Mouse (Mus musculus): ENCODE measurements around the gene Mink1.
"Not testable (repeated sequence)": the region's sequence is repeated elsewhere in the genome, so short reads cannot be mapped to it uniquely, and the experiment has no call there.

Mink1 gene

DNA sequence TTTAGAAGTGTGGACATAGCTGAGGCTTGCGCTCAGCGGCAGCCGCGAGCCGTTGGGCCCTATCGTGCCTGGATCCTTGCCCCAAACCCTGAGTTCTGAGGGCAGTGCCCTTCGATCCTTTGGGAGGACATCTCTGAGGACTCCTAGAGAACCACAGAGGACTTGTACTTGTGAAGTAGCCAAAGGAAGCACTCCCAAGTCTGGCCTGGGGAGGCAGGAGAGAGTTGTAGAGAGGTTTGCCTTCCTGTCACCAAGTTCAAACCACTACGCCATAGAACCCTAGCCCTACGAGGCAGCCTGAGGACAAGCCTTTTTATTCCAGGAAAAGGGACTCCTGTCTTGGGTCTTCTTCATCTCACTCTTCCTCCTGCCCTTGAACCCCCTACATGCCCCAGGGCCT, 5.1 kb upstream of the Mink1 start:
- no peak for DNase-seq (ENCODE audit: low spot score in 2 of 2)

DNA sequence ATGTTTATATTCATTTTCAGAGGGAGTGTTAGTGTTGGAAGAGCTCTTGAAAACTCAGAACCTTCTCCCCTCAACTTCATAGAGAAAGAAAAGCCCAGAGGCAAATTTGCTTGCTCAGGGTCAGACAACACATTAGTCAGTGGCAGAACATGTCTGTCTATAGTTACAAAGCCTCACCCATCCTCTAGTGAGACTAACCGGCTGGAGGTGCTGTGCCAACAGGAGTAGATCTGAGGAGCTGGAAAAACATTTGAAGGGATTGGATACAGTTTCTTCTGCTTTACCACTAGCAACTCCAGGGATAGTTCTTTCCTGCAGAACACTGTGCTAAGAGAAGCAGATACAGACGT, 769 bp upstream of the Mink1 start:
- DNase-seq (ENCODE audit: low spot score in 2 of 2) = no peak

DNA sequence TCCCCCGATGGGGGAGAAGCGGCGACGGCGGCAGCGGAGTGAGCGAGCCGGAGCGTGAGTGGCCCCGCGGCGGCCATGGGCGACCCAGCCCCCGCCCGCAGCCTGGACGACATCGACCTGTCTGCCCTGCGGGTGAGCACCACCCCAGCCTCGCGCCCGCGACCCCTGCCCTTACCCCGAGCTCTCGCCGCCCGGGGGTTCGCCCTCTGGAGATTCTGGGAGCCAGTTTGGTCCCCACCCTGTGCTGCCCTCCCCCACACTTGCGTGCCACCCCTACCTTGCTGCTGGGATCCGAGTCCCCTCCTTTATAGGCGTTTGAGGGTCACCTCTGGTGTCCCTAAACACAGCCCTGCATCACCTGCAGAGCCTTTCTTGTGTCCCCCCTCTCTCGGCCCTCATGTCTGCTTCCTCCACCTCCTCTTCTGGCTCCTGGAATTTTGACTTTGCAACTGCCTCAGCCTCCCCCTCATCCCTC, 351 bp downstream of the Mink1 start:
- DNase-seq (ENCODE audit: low spot score in 2 of 2) = no peak

DNA sequence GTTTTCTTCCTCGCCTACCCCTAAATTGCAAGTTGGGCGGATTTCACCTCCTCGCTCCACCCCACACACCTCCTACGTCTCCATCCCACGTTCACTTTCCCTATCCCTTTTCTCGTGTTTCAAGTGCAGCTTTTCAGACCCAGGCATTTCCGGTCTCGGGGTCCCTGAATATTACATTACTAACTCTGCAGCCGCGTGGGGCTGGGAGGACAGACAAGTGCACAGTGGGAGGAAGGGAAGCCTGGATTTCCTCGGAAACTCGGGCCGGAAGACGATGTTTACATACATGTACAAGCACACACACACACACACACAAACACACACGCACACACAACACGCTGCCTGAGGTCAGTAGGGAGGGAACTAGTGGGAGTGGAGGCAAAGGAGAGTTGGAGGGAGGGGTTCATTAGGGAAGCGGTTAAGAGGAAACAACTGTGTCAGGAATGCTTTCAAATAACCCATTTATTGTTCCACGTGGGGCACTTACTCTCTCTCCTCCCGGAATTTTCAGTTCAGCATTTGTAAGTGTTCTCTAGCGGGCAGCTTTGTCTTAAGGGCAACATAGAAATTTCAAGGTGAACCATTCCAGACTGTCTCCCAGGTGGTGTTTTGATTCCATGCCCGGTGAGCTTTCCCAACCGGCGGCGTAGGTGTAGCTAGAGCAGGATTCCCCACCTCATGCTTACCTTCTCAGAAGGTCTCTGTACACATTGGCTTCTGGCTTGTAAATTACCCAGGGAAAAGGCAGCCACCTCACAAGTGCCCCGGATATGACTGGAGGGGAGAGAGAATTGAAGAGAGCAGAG, 992 bp downstream of the Mink1 start:
- no peak for DNase-seq (ENCODE audit: low spot score in 2 of 2)

DNA sequence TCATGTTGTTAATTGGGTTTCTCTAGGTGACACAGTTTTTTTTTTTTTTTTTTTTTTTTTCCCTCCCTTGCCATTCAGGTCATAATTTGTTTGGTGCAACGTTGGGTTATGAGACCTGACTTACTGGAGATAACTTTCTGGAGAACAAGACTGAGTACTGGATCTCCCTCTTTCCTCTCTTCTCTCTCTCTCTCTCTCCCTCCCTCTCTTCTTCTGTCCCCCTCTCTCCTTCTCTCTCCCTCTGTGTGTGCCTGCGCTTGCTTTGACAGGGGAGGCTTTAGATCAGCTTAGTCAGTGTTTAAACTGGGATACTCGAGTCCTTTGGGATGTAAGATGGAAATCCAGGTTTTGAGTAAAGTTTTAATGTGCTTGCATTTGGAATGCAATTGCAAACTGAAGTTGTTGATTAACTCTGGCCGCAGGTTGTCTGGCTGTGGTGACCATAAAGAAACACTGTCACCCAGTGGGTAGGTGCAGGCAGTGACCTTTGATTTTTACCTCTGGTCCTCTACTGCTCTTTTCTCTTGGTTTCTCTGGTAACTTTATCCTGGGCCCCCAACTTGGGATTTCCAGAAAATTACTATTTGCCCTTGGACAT, 1.7 kb downstream of the Mink1 start:
- no peak for DNase-seq (ENCODE audit: low spot score in 2 of 2)

DNA sequence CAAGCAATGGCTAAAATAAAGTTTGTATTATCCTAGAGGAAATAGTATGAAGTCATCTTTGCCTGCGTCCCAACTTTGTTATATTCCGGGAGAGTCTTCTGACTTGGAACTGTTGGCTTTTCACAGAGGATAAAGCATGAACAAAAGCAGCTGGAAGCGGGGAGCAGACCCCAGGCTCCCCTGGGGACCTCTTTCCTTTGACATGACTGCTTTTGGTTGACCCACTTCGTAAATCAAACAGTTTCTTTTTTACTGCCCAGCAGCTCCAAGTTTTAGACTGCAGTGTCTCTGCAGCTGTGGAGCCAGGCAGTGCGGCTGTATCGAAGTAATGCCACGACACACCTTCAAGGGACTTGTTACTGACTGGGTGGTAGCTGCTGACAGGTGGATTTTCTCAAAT, 3.9 kb downstream of the Mink1 start:
- no peak for DNase-seq (ENCODE audit: low spot score in 2 of 2)

DNA sequence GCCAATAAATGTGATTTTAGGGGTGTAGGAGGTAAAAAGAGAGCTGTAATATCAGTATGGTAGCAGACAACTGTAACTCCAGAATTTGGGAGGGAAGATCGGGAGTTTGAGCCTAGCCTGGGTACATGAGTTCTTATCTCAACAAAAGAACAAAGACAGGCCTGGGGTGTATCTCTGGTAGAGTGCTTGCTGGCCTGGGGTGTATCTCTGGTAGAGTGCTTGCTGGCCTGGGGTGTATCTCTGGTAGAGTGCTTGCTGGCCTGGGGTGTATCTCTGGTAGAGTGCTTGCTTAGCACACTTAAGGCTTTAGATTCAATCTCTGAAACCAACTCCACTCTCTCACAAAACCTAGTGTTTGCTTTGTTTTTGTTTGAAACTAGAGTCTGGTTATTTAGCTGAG, 7.9 kb downstream of the Mink1 start:
- DNase-seq (ENCODE audit: low spot score in 2 of 2) = not testable (repeated sequence)

DNA sequence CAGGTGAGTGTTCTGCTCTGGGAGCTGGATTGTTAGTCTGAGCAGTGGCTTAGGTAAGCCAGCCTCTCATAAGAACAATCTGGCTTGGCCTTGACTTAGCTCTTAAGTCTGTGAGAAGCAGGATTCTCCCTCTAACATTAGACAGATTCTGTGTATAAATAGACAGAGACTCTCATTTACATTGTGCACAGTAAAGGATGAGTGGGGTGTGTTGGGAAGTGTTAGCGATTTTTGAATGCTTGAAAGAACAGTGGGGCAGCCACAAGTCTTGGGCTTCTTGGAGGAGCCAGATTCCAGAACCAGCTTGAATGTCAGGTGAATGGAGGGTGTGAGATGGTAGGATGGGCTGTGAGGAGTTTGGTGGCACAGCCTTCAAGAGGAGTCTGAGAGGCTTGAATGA, 9.0 kb downstream of the Mink1 start:
- no peak for DNase-seq (ENCODE audit: low spot score in 2 of 2)

DNA sequence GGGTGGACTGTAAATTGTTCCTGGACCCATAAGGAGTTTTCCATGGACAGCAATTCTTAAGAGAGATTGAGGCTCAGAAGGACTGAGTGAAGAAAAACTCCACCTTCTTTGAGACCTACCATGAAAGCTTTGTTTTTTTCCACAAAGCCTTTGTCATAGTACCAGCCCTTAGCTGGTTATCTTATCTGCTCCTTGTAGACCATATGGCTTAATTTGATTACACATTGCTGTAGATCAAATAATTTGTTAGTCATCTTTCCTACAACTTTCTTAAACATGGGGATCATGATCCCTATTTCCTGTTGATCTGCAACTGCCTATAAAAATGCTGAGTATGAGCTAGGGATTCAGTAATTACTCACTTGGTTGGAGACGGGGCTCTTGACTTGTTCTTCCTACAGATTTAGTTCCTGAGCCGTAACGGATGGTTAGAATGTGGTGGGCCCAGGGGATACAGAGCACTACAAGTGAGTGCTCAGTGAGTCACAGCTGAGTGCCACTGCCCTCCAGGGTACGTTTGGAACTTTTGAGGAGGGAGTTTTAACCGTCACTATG, 9.7 kb downstream of the Mink1 start:
- DNase-seq (ENCODE audit: low spot score in 2 of 2) = no peak

DNA sequence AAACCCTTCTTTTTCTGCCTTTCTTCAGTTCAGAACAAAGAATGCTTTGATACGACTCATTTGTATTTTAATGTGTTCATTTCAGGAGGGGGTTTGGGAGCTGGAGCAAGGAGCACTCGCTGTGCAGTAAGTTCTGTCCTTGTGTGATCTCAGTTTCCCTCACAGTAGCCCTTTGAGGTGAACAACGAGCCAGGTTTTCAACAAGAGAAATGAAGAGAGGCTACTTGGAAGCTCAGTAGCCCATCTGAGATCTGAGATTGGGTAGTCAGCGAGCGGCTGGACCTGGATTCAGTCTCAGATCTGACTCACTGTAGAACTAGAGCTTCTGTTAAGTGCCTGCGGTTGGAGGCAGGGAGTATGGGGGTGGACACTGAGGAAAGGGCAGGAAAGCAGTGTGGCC, 11.2 kb downstream of the Mink1 start:
- no peak for DNase-seq (ENCODE audit: low spot score in 2 of 2)

DNA sequence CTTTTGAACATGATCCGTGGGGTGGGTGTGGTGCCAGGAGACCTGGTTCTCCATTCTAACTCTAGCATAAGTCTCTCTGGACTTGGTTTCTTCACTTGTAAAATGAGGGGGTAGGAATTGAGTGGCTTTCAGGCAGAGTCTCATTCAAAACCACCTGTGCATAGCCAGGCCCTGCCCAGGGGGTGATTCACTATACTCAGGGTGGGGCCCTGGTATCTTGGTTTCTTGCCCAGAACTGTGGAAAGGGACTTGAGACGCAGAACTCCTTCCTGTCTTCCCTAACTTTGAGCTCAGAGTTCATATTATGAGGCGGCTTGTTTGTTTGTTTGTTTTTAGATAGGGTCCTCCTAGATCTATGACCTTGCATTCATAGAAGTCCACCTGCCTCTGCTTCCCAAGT, 14.5 kb downstream of the Mink1 start:
- no peak for DNase-seq (ENCODE audit: low spot score in 2 of 2)

DNA sequence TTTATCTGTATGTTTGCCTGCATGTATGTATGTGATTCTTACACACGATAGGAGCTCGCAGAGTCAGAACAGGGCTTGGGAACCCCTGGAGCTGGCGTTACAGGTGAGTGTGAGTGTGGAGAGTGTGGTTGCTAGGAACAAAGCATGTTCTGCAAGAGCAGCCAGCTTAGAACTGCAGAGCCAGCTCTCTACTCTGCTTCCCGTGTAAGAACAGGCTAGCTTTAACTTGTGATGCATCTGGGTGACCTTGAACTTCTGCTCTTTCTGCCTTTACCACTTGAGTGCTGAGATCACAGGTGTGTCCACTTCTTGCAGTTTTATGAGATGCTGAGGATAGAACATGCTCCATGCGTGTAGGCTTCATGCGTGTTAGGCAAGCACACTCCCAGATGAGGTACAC, 16.3 kb downstream of the Mink1 start:
- DNase-seq (ENCODE audit: low spot score in 2 of 2) = no peak

DNA sequence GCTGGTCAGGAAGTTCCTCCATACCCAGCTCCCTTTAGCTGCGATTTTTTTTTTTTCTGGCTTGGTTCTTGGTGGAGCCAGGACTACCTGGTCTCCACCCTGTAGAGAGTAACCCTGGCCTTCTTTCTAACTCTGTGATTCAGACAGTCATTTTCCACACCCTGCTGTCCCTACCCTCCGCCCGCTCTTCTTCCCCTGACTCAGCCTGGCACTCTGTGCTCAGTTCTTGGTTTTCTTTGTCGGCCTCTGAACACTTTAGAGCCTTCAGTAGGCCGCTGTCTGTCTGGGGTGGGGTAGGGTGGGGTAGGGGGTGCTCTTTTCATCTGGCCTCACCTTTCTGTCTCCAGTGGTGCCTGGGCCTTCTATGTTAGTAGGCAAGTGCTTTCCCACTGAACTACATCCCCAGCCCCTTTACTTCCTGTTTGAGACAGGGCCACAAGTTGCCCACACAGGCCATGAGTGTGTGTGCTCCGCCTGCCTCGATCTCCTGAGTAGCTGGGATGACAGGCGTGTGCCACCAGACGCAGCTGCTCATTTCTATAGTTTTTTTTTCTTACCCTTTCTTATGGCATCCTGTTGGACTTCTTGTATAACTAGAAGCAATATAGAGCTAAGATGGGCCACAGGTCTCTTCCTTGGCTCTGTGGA, 17.2 kb downstream of the Mink1 start:
- no peak for DNase-seq (ENCODE audit: low spot score in 2 of 2)

DNA sequence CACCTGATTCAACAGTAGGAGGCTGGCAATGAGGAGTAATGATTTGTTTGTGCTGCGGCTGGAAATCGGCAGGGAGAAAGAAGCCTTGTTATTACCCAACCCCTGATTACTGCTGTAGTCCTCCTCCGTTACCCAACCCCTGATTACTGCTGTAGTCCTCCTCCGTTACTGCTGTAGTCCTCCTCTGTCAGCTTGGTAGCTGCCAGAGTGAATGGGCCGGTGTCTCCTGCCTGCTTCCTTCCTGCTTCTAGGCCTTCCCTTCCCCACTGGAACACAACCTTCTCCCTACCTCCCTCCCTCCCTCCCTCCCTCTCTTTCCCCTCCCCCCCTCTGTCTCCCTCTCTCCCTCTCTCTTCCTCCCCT, 17.7 kb downstream of the Mink1 start:
- no peak for DNase-seq (ENCODE audit: low spot score in 2 of 2)

DNA sequence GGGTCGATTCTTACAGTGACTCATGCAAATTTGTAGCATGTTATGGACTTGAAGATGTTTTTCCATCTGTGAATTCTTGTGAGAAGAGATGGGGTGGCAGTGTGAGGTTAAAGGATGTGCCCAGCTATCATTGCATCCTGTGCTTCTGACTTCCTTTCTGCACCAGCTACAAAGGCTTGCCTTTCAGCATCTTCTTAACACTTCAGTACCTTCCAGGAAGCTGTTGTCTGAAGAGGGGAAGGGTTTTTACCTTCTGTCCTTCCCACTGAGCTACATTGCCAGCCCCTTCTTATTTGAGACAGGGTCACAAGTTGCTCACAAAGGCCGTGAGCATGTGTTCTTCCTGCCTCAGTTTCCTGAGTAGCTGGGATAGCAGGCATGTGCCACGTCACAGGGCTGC, 18.2 kb downstream of the Mink1 start:
- no peak for DNase-seq (ENCODE audit: low spot score in 2 of 2)

DNA sequence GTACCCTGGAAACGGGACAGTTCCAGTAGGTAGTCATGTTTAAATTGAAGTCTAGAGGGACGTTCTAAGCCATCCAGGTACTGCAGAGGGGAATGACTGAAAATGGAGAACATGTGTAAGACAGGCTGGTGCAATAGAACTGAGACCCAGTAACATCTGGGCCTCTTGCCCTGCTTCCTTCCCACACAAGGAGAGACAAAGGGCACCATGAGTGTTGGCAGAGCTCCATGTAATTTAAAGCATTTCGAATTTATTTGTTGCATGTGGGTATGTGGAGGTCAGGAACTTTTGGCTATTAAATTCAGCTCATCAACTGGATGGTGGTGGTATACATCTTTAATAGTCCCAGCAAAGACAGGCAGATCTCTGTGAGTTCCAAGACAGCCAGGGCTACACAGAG, 19.5 kb downstream of the Mink1 start:
- DNase-seq (ENCODE audit: low spot score in 2 of 2) = no peak

DNA sequence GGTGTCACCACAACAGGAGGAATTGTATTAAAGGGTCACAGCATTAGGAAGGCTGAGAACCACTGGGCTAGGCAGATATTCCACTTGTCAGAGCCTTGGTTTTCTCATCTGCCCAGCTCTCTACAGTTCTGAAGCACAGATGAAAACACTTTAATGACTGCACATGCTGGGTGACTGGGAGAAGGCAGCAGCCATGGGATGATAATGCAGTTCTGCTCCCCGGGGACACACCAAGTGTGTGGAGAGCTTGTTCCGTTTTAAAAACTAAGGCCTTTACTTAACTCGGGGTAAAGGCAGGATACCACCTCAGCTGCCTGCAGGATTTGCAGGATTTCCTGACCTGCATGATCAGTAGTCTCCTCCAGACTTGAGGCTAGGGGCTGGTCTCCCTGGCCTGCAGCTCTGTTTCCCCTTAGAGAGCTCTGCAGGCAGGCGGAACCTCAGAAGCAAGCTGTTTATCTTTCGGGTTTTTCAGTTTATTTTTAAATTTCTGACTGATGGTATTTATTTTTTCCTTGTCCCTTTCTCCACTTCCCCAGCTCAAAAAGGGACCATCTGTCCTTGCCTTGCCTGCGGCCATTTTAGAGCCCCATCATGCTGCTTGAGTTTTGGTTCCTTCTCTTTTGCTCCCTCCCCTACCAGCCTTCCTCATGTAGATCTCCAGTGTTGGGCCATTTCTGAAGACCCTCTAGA, 20.5 kb downstream of the Mink1 start:
- DNase-seq (ENCODE audit: low spot score in 2 of 2) = no peak

DNA sequence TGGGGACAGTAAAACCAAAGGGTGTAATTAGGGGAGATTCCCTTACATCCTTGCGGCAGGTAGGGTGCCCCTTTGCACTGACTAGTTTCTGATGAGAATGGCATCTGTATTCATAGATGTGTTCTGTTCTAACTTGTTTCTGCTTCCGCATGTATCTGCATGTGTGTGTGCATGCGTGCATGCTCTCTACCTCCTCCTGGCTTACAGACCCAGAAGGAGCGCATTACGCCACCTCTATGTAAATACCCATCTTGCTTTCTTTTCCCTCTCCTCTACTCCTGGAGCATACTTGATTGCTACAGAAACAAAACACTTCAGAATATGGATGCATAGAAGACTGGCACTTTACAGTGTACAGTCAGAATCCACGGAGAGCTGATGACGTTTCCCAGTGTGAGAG, 21.1 kb downstream of the Mink1 start:
- no peak for DNase-seq (ENCODE audit: low spot score in 2 of 2)

DNA sequence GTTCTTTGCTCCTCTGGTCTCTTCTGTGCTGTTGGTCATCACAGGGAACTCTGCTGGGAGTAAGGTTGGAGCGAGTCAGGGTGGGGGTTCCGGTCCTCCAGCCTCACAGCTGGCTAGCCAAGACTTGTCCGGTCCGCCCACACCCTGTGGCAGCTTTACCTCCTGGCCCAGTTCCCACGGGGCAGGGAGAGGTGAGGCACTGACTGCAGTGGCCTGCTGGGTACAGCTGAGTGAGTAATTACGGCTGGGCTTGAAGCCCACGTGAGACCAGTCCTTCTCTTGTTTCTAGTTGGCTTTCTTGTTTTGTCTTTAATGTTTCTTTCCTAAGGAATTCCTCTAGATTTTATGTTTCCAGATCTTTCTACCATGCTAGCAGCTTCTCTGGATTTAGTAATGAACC, 22.8 kb downstream of the Mink1 start:
- no peak for DNase-seq (ENCODE audit: low spot score in 2 of 2)

DNA sequence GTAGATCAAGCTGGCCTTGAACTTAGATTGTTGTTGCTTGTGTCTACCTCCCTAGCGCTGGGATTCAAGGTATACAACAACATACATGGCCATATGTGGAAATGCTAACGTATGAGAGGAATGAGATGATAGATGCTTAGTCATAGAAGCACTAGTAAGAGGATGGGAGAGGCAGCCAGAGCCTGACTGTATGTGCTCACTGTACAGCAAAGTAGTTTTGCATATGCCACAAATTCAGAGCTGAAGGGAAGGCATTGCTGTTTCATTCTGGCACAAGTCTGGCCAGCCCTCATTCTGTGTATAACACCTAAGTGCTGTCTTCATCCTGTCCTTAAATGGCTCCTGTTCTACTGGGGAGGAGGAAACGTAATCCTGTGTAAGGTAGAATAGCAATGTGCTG, 23.6 kb downstream of the Mink1 start:
- DNase-seq (ENCODE audit: low spot score in 2 of 2) = no peak

DNA sequence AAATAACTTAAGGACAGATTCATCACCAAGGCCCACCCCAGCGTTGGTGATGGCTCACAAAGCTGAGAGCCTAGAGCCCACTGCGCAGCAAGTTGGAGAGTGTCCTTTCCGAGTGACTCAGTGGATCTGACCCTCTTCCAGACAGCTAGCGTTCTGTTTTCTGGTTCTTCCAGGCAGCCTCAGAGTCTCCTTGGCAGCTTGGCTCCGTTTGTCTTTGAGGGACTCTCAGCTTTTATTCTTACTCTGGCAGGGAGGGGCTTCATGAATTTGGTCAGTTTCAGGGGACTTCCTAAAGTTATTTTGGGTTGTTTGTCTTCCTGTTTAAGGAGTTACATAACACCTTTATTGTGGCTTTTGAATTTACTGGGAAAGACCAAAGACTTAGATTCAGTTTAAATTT, 24.3 kb downstream of the Mink1 start:
- no peak for DNase-seq (ENCODE audit: low spot score in 2 of 2)

DNA sequence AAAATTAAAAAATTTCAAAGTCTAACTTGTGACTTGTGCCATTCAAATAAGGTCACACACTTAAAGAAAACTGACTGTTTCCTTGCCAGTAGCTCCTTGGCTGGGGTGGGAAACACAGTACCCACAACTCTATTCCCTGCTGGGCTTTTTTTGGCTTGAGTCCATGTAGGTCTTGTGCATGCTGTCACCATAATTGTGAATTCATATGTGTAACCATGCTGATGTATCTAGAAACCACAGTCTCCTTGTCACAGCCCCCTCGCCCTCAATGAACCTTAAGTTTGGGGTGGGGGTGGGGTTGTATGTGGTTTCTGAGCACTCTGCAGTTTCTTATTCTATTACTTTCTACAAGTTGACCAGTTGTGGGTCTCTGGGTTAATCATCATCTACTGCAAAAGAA, 29.1 kb downstream of the Mink1 start:
- DNase-seq (ENCODE audit: low spot score in 2 of 2) = no peak
